Mouse (Mus musculus) heart, embryonic 14.5 days (tissue): Measurements from ENCODE around the gene Ube2ql1. TPM values are rescaled to one million over a fixed set of nuclear protein-coding genes. Genes with fewer than 3 reads are reported as not detected.

Experiments used
- ATAC-seq: fragments of 200-750 bp; cut with Nextera tagmentation; 2 replicates; pipeline ENCODE4 v1.8.0; 2017; ENCODE audit warnings: low read depth, moderate TSS enrichment; ENCODE audit not compliant: insufficient number of reproducible peaks, insufficient read depth, low FRiP score
- H3K27ac ChIP-seq, 2 experiments: fragments of 200-500 bp in 1 of 2; fragments of 300-500 bp in 1 of 2; sonication (generic) in 1 of 2; replicated peaks in 1 of 2; 2 replicates each; pipeline ENCODE4 v1.5.1; 2012 to 2014; ENCODE audit warnings: low read depth in 2 of 2, low read length in 2 of 2, control low read depth in 1 of 2, mild to moderate bottlenecking in 1 of 2, mixed read lengths in 1 of 2; ENCODE audit not compliant: control insufficient read depth in 1 of 2, insufficient read depth in 1 of 2
- H3K27me3 ChIP-seq: fragments of 300-500 bp; sonication (generic); 2 replicates; pipeline ENCODE4 v1.6.1; 2014; ENCODE audit warnings: mild to moderate bottlenecking, low read length, control low read depth; ENCODE audit not compliant: control insufficient read depth, insufficient read depth
- H3K36me3 ChIP-seq: fragments of 300-500 bp; sonication (generic); 2 replicates; pipeline ENCODE4 v1.6.1; 2014; ENCODE audit warnings: mild to moderate bottlenecking, control low read depth, low read length, mixed read lengths; ENCODE audit not compliant: control insufficient read depth, insufficient read depth
- H3K4me1 ChIP-seq, 2 experiments: fragments of 200-500 bp in 1 of 2; fragments of 300-500 bp in 1 of 2; sonication (generic) in 1 of 2; 2 replicates each; pipeline ENCODE4 v1.6.1; 2012 to 2014; ENCODE audit warnings: low read length in 2 of 2, control low read depth in 1 of 2, mixed read lengths in 1 of 2; ENCODE audit not compliant: control insufficient read depth in 2 of 2, insufficient read depth in 2 of 2
- H3K4me2 ChIP-seq: fragments of 300-500 bp; sonication (generic); 2 replicates; pipeline ENCODE4 v1.6.1; 2014; ENCODE audit warnings: mild to moderate bottlenecking, low read length
- H3K4me3 ChIP-seq, 2 experiments: fragments of 200-500 bp in 1 of 2; fragments of 300-500 bp in 1 of 2; sonication (generic) in 1 of 2; 2 replicates each; pipeline ENCODE4 v1.5.1; 2012 to 2014; ENCODE audit warnings: low read length in 2 of 2, mild to moderate bottlenecking in 2 of 2, control low read depth in 1 of 2, low read depth in 1 of 2, moderate library complexity in 1 of 2; ENCODE audit not compliant: control insufficient read depth in 1 of 2, insufficient read depth in 1 of 2
- H3K9ac ChIP-seq: fragments of 300-500 bp; sonication (generic); 2 replicates; pipeline ENCODE4 v1.6.1; 2014; ENCODE audit warnings: mild to moderate bottlenecking, low read length
- H3K9me3 ChIP-seq: fragments of 300-500 bp; sonication (generic); 2 replicates; pipeline ENCODE4 v1.6.1; 2016; ENCODE audit warnings: low read length, control low read depth; ENCODE audit not compliant: control insufficient read depth
- WGBS: fragments of 180-500 bp; shearing (Covaris S2); extraction: QIAGEN DNeasy Blood & Tissue Kit; methylation state at CpG from one replicate; pipeline ENCODE4 v1.1.7; 2014; 5-methylcytosine and 5-hydroxymethylcytosine counted together
- polyA plus RNA-seq: library from polyadenylated mRNA; unstranded; fragments of >200 nt; fragmentation: Nextera tagmentation; extraction: Ambion mirVana; gene quantifications from 2 replicates; pipeline ENCODE4 v1.2.1, GENCODE M21; 2014

Gene Ube2ql1
- polyA plus RNA-seq, 1 experiment from 2014 or later: 1.0 TPM

DNA sequence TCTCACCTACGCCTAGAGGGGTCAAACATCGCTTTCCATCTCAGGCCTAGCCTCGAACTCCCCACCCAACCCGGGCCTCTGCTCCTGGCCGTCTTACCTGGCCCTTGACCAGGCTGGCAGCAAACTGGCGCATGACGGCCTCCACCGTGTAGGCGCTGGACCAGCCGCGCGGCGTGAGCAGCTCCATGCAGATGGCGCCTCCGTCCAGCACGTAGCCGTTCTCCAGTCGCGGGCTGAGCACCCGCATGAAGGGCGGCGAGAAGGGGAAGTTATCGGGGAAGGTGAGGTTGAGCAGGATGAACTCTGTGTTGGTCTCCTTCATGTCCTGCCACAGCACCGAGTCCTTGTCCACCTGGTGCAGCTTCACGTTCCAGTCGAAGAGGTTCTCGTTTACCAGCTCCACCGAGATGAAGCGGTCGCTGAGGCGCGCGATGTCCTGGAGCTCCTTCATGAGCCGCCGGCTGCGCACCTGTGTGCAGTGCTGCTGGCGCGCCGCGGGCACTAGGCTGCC lies 1.2 kb downstream of the Ube2ql1 start:
- peak overlapping the region; percentile 100 for H3K4me2 ChIP-seq
- WGBS: under 1% methylated on average over 39 of the region's 40 CpGs
- H3K27me3 ChIP-seq: peaks cover 59% of the 10 kb centered on the region
- no peaks in the 10 kb centered on the region for H3K36me3 ChIP-seq
- peak overlapping the region; percentile 50 to 70 for H3K4me3 ChIP-seq
- H3K4me1 ChIP-seq: peaks cover 4 to 16% of the 10 kb centered on the region in 2 experiments; a peak in 3 of 4 replicates
- no peak overlapping the region for H3K27ac ChIP-seq
- H3K9me3 ChIP-seq: 0 out of 2 replicates have a peak, but pooled peaks cover 3% of the 10 kb centered on the region
- H3K9ac ChIP-seq: peak overlapping the region; percentile 70
- no peak for ATAC-seq

- H3K27me3 ChIP-seq: peaks cover 59% of the 10 kb centered on the region
- no peak for ATAC-seq
- no peak overlapping the region for H3K9ac ChIP-seq
- H3K27ac ChIP-seq: no peak overlapping the region
- peak overlapping the region in 1 of 2 experiments; percentile 70; a peak in 2 of 4 replicates for H3K4me3 ChIP-seq
- peaks cover 9 to 16% of the 10 kb centered on the region in 2 experiments for H3K4me1 ChIP-seq
- no peaks in the 10 kb centered on the region for H3K36me3 ChIP-seq
- H3K4me2 ChIP-seq: peak overlapping the region; percentile 100
- WGBS: 14% methylated on average over 15 of the region's 19 CpGs
- H3K9me3 ChIP-seq: 0 out of 2 replicates have a peak, but pooled peaks cover 3% of the 10 kb centered on the region
Observed at GRCm38 (mm10) chr13:69737444-69738185, 2.1 kb downstream of the Ube2ql1 start.

DNA sequence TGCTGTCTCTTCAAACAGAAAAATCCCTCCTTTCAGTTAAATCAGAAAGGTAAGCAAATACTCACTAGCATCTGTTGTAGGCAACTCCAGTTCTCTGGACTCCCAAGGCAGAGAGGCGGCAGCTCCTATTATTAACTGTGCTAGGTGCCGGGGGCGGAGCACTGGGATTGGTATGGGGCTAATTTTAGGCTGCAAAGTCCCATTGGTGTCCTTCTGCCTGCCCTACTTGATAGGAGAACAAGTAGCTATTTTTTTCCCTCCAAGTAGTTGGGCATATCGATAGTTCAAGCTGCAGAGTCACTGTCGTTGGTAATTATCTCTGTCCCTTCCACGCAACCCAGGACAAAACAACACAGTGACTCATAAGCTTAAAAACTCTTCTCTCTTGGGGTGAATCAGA lies 7.1 kb downstream of the Ube2ql1 start:
- no peak for ATAC-seq
- 33% methylated on average over 6 of the region's 6 CpGs for WGBS
- H3K9me3 ChIP-seq: no peaks in the 10 kb centered on the region
- no peak overlapping the region for H3K4me3 ChIP-seq
- H3K4me1 ChIP-seq: peaks cover 5 to 6% of the 10 kb centered on the region in 2 experiments
- H3K36me3 ChIP-seq: no peaks in the 10 kb centered on the region
- H3K27ac ChIP-seq: no peak overlapping the region
- peaks cover 30% of the 10 kb centered on the region for H3K27me3 ChIP-seq
- peak overlapping the region; percentile 31; the same call in 1 of the 2 replicates for H3K4me2 ChIP-seq
- no peak overlapping the region for H3K9ac ChIP-seq

- Histone ChIP-seq H3K27ac (no peak overlapping the region), H3K4me3 (no peak overlapping the region), H3K27me3 (no peaks in the 10 kb centered on the region), H3K36me3 (no peaks in the 10 kb centered on the region), H3K4me2 (no peak overlapping the region), H3K9me3 (no peaks in the 10 kb centered on the region), H3K9ac (no peak overlapping the region), H3K4me1 (peaks cover 5 to 6% of the 10 kb centered on the region in 2 experiments; a peak in 3 of 4 replicates)
- 88% methylated on average over 3 of the region's 3 CpGs for WGBS
- ATAC-seq: no peak
Observed at GRCm38 (mm10) chr13:69725376-69725775, 14.3 kb downstream of the Ube2ql1 start.

- no peak overlapping the region for H3K4me3 ChIP-seq
- H3K4me1 ChIP-seq: peaks cover 5 to 6% of the 10 kb centered on the region in 2 experiments; a peak in 3 of 4 replicates
- H3K27me3 ChIP-seq: no peaks in the 10 kb centered on the region
- no peak overlapping the region for H3K4me2 ChIP-seq
- no peak overlapping the region for H3K9ac ChIP-seq
- no peaks in the 10 kb centered on the region for H3K9me3 ChIP-seq
- no peak overlapping the region for H3K27ac ChIP-seq
- no peak for ATAC-seq
- H3K36me3 ChIP-seq: no peaks in the 10 kb centered on the region
- 6% methylated on average over 6 of the region's 6 CpGs for WGBS
Observed at GRCm38 (mm10) chr13:69721141-69721540, 18.5 kb downstream of the Ube2ql1 start.

DNA sequence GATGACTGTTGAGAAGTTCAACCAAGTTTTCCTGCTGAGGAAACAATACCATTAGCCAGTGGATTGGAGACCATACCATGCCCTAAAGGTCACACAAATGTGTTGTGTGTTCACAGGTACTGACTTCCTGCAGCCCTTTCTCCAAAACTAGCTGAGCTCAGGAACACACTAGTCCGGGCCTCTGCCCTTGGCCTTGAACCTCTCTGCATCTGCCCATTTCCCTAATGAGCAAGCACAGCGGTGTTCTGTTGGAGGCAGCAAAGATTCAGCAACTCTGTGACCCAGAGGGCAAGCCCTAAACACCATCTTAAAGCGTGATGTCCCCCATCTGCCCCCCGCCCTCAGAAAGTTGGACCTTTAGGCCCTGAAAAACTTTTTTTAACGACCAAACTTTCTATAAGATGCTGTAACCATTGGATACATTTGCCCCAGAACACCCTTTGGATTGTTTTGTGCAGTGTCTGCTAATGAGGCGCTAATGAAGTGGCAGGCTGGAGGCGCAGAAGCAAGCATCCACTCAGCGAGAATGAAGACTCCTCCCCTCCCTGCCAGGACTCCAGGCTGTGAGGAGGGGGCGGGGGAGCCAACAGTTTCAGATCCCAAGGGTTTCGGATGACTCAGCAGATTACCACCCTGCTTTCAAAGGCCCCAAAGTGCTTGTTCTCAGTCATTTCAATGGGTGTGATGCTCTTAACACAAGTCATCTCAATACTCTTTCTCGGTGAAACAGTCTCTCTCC lies 21.7 kb downstream of the Ube2ql1 start:
- Histone ChIP-seq H3K9ac (no peak overlapping the region), H3K36me3 (no peaks in the 10 kb centered on the region), H3K4me2 (no peak overlapping the region), H3K9me3 (no peaks in the 10 kb centered on the region), H3K27ac (no peak overlapping the region), H3K4me3 (no peak overlapping the region), H3K4me1 (peaks cover 5 to 6% of the 10 kb centered on the region in 2 experiments; a peak in 3 of 4 replicates), H3K27me3 (no peaks in the 10 kb centered on the region)
- no peak for ATAC-seq
- 16% methylated on average over 11 of the region's 11 CpGs for WGBS

DNA sequence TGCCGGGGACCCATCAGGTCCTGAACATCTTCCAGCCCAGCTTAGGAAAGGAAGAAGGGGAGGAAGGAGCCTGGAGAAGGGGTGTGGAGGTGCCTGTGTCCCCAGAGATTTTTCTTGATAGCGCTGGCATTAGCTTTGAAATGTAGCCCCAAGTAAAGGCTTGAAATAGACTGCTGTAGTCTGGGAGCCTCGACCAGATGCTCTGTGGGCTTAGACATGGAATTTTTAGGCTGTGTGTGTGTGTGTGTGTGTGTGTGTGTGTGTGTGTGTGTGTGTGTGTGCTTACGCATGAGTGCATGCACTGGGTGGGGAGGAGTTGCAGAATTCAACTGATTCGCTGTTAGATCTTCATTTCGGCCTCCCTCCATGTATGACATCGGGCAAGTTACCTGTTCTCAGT lies 31.5 kb downstream of the Ube2ql1 start:
- H3K4me3 ChIP-seq: no peak overlapping the region
- no peak overlapping the region for H3K27ac ChIP-seq
- 89% methylated on average over 7 of the region's 7 CpGs for WGBS
- no peaks in the 10 kb centered on the region; the same call in 1 of the 2 replicates for H3K27me3 ChIP-seq
- no peaks in the 10 kb centered on the region for H3K9me3 ChIP-seq
- no peaks in the 10 kb centered on the region for H3K4me1 ChIP-seq
- H3K4me2 ChIP-seq: no peak overlapping the region
- ATAC-seq: no peak
- H3K9ac ChIP-seq: no peak overlapping the region
- H3K36me3 ChIP-seq: no peaks in the 10 kb centered on the region
